10 mouse cellular contexts compared by ENCODE assay signal in genomic region chr11:46073061-46073849, GRCm38 (mm10). TPM values are rescaled to one million over a fixed set of nuclear protein-coding genes. Genes with fewer than 3 reads are reported as not detected.
DNase-seq lines count a peak whose midpoint lies in the region; ATAC-seq lines count a peak whose summit lies in the region.
"Had no signal": no experiment of that assay in that cellular context is flagged by ENCODE, and none has a peak within 500 bp of the region (broad histone marks: within the 10 kb centered on the region; RNA-seq: fewer than 3 reads in every experiment).

No protein-coding gene starts in this region.

- H3K9me3 ChIP-seq in liver, embryonic 15.5 days (replicated peaks), result no peaks in the 10 kb centered on the region
- peaks cover 4% of the 10 kb centered on the region; the same call in 1 of the 2 replicates for H3K9me3 ChIP-seq in liver, embryonic 11.5 days (ENCODE audit: control insufficient read depth, low read length)
- H3K9me3 ChIP-seq in embryonic facial prominence, embryonic 11.5 days (replicated peaks; ENCODE audit: control insufficient read depth, low read length), result no peaks in the 10 kb centered on the region
- H3K9me3 ChIP-seq in heart, embryonic 11.5 days (replicated peaks; ENCODE audit: control insufficient read depth, low read length), result no peaks in the 10 kb centered on the region
- no peaks in the 10 kb centered on the region for H3K9me3 ChIP-seq in limb, embryonic 15.5 days
- H3K9me3 ChIP-seq: neural tube, embryonic 12.5 days had no signal

- DNase-seq in liver, embryonic 11.5 days (ENCODE audit: low spot score), result no peak
- DNase-seq in embryonic facial prominence, embryonic 11.5 days (ENCODE audit: low spot score), result peak; percentile 36
- DNase-seq in left cerebral cortex, adult 11 months (ENCODE audit: low spot score), result no peak
- DNase-seq in adrenal gland, postnatal 4 days (ENCODE audit: low spot score in 2 of 2), result no peak
- DNase-seq: cerebellum, adult 9-11 months had no signal

- WGBS in liver, embryonic 15.5 days (ENCODE audit: insufficient replicate concordance), result 77% methylated on average over 15 of the region's 15 CpGs
- WGBS in liver, embryonic 11.5 days, result 76% methylated on average over 15 of the region's 15 CpGs
- WGBS in embryonic facial prominence, embryonic 11.5 days, result 65% methylated on average over 15 of the region's 15 CpGs
- 70% methylated on average over 15 of the region's 15 CpGs for WGBS in heart, embryonic 11.5 days (ENCODE audit: insufficient replicate concordance)
- 26% methylated on average over 15 of the region's 15 CpGs for WGBS in limb, embryonic 15.5 days

- H3K4me2 ChIP-seq in liver, embryonic 15.5 days, result no peak overlapping the region
- no peak overlapping the region for H3K4me2 ChIP-seq in liver, embryonic 11.5 days
- H3K4me2 ChIP-seq in embryonic facial prominence, embryonic 11.5 days (ENCODE audit: low read depth, low read length), result no peak overlapping the region
- no peak overlapping the region for H3K4me2 ChIP-seq in heart, embryonic 11.5 days
- H3K4me2 ChIP-seq in limb, embryonic 15.5 days, result no peak overlapping the region
- H3K4me2 ChIP-seq: neural tube, embryonic 12.5 days had no signal

- H3K36me3 ChIP-seq in liver, embryonic 15.5 days (replicated peaks), result no peaks in the 10 kb centered on the region; the same call in 1 of the 2 replicates
- peaks cover 9% of the 10 kb centered on the region for H3K36me3 ChIP-seq in liver, embryonic 11.5 days (ENCODE audit: control insufficient read depth, insufficient read depth, low read length)
- no peaks in the 10 kb centered on the region for H3K36me3 ChIP-seq in embryonic facial prominence, embryonic 11.5 days (replicated peaks; ENCODE audit: control insufficient read depth, insufficient read depth, low read depth, low read length)
- H3K36me3 ChIP-seq in heart, embryonic 11.5 days (ENCODE audit: control insufficient read depth, insufficient read depth, low read length), result peaks cover 17% of the 10 kb centered on the region
- peaks cover 4% of the 10 kb centered on the region; the same call in 1 of the 2 replicates for H3K36me3 ChIP-seq in limb, embryonic 15.5 days

- ATAC-seq in liver, embryonic 15.5 days (ENCODE audit: insufficient read depth), result no peak
- ATAC-seq in liver, embryonic 11.5 days (replicated peaks; ENCODE audit: low FRiP score), result no peak
- ATAC-seq in embryonic facial prominence, embryonic 11.5 days (replicated peaks; ENCODE audit: insufficient number of reproducible peaks, low FRiP score, low TSS enrichment, low read depth), result no peak
- ATAC-seq in heart, embryonic 11.5 days (replicated peaks; ENCODE audit: insufficient number of reproducible peaks, low FRiP score, low TSS enrichment), result no peak
- peak; percentile 35; the same call in 1 of the 2 replicates for ATAC-seq in limb, embryonic 15.5 days (ENCODE audit: insufficient number of reproducible peaks, low FRiP score, low TSS enrichment, low read depth)

- H3K9ac ChIP-seq in liver, embryonic 15.5 days, result no peak overlapping the region
- H3K9ac ChIP-seq in liver, embryonic 11.5 days (ENCODE audit: low read depth, low read length), result no peak overlapping the region
- H3K9ac ChIP-seq in embryonic facial prominence, embryonic 11.5 days (replicated peaks; ENCODE audit: low read length), result no peak overlapping the region
- H3K9ac ChIP-seq in heart, embryonic 11.5 days (ENCODE audit: low read depth, low read length), result peak overlapping the region; percentile 46
- no peak overlapping the region for H3K9ac ChIP-seq in limb, embryonic 15.5 days
- H3K9ac ChIP-seq: neural tube, embryonic 12.5 days had no signal

- 0 out of 2 replicates have a peak, but pooled peaks cover 5% of the 10 kb centered on the region for H3K27me3 ChIP-seq in liver, embryonic 15.5 days
- H3K27me3 ChIP-seq in liver, embryonic 11.5 days (replicated peaks; ENCODE audit: control insufficient read depth, insufficient read depth, low read length), result no peaks in the 10 kb centered on the region
- H3K27me3 ChIP-seq in embryonic facial prominence, embryonic 11.5 days (ENCODE audit: control insufficient read depth, insufficient read depth, low read length), result no peaks in the 10 kb centered on the region
- no peaks in the 10 kb centered on the region for H3K27me3 ChIP-seq in heart, embryonic 11.5 days (ENCODE audit: control insufficient read depth, insufficient read depth, low read length)
- no peaks in the 10 kb centered on the region for H3K27me3 ChIP-seq in limb, embryonic 15.5 days
- H3K27me3 ChIP-seq: neural tube, embryonic 12.5 days had no signal

- no peak overlapping the region for H3K4me3 ChIP-seq in liver, embryonic 15.5 days (replicated peaks)
- no peak overlapping the region for H3K4me3 ChIP-seq in liver, embryonic 11.5 days (ENCODE audit: low read depth, low read length)
- no peak overlapping the region for H3K4me3 ChIP-seq in embryonic facial prominence, embryonic 11.5 days (ENCODE audit: low read depth, low read length)
- H3K4me3 ChIP-seq in heart, embryonic 11.5 days (ENCODE audit: low read depth, low read length), result no peak overlapping the region
- H3K4me3 ChIP-seq in limb, embryonic 15.5 days, result no peak overlapping the region
- H3K4me3 ChIP-seq: left cerebral cortex, adult 2 months; neural tube, embryonic 12.5 days had no signal

- peak overlapping the region; percentile 29; the same call in 1 of the 2 replicates for H3K27ac ChIP-seq in liver, embryonic 15.5 days (replicated peaks)
- H3K27ac ChIP-seq in liver, embryonic 11.5 days (ENCODE audit: low read depth, low read length), result no peak overlapping the region; the same call in 1 of the 2 replicates
- peak overlapping the region; percentile 17; the same call in 1 of the 2 replicates for H3K27ac ChIP-seq in embryonic facial prominence, embryonic 11.5 days (replicated peaks; ENCODE audit: low read depth, low read length)
- peak overlapping the region; percentile 68 for H3K27ac ChIP-seq in heart, embryonic 11.5 days (ENCODE audit: low read depth, low read length)
- peak overlapping the region; percentile 76 for H3K27ac ChIP-seq in limb, embryonic 15.5 days
- H3K27ac ChIP-seq: left cerebral cortex, adult 2 months; neural tube, embryonic 12.5 days had no signal

- peaks cover 51% of the 10 kb centered on the region for H3K4me1 ChIP-seq in liver, embryonic 15.5 days (replicated peaks)
- H3K4me1 ChIP-seq in liver, embryonic 11.5 days (replicated peaks; ENCODE audit: control insufficient read depth, insufficient read depth, low read length), result peaks cover 33% of the 10 kb centered on the region
- H3K4me1 ChIP-seq in embryonic facial prominence, embryonic 11.5 days (ENCODE audit: control insufficient read depth, insufficient read depth, low read length), result peaks cover 3% of the 10 kb centered on the region; the same call in 1 of the 2 replicates
- peaks cover 50% of the 10 kb centered on the region for H3K4me1 ChIP-seq in heart, embryonic 11.5 days (ENCODE audit: control insufficient read depth, insufficient read depth, low read length)
- peaks cover 54% of the 10 kb centered on the region for H3K4me1 ChIP-seq in limb, embryonic 15.5 days

RNA-seq across cellular contexts. Expression of gene Adam19, which starts 17.5 kb away (rescaled TPM):
- 0.93 and 0.98 TPM in 2 replicates for polyA plus RNA-seq in liver, embryonic 15.5 days (2015; fragmentation: Nextera tagmentation; extraction: Ambion mirVana)
- polyA plus RNA-seq in liver, embryonic 11.5 days (2014; fragmentation: Nextera tagmentation; extraction: Ambion mirVana), result 8.5 and 8.8 TPM in 2 replicates
- polyA plus RNA-seq in embryonic facial prominence, embryonic 11.5 days (2014; fragmentation: Nextera tagmentation; extraction: Ambion mirVana), result 9.4 and 9.5 TPM in 2 replicates
- polyA plus RNA-seq in heart, embryonic 11.5 days (2014; fragmentation: Nextera tagmentation; extraction: Ambion mirVana), result 24.4 and 31.7 TPM in 2 replicates
- polyA plus RNA-seq in limb, embryonic 15.5 days (2015; fragmentation: Nextera tagmentation; extraction: Ambion mirVana), result 12.1 and 12.2 TPM in 2 replicates
- 10 to 100 TPM; 22.4 to 25.8 TPM for total RNA-seq in adrenal gland, postnatal 4 days (2021)

RNA-seq across cellular contexts. Expression of gene Gm12166, which starts 21.1 kb away (rescaled TPM):
- polyA plus RNA-seq in liver, embryonic 15.5 days (2015; fragmentation: Nextera tagmentation; extraction: Ambion mirVana), result 3.4 TPM in 2 replicates
- polyA plus RNA-seq in liver, embryonic 11.5 days (2014; fragmentation: Nextera tagmentation; extraction: Ambion mirVana), result 5.5 and 6.6 TPM in 2 replicates
- 2.3 and 2.8 TPM in 2 replicates for polyA plus RNA-seq in embryonic facial prominence, embryonic 11.5 days (2014; fragmentation: Nextera tagmentation; extraction: Ambion mirVana)
- 2.4 and 9.0 TPM in 2 replicates for polyA plus RNA-seq in heart, embryonic 11.5 days (2014; fragmentation: Nextera tagmentation; extraction: Ambion mirVana)
- polyA plus RNA-seq in limb, embryonic 15.5 days (2015; fragmentation: Nextera tagmentation; extraction: Ambion mirVana), result 2.8 and 3.3 TPM in 2 replicates
- total RNA-seq in adrenal gland, postnatal 4 days (2021), result 1 to 10 TPM; 6.1 to 8.2 TPM
